Mouse (Mus musculus) erythroblast, embryonic 14.5 days (primary cell): ENCODE results near the gene Zscan22. TPM values are rescaled to one million over a fixed set of nuclear protein-coding genes. Genes with fewer than 3 reads are reported as not detected.
"Not testable (repeated sequence)": the region's sequence is repeated elsewhere in the genome, so short reads cannot be mapped to it uniquely, and the experiment has no call there.

Source experiments
- H3K27me3 ChIP-seq: 2 replicates; pipeline ENCODE4 v1.6.1; 2012; ENCODE audit warnings: inconsistent platforms; ENCODE audit not compliant: control insufficient read depth
- H3K36me3 ChIP-seq: 2 replicates; pipeline ENCODE4 v1.6.1; 2012; ENCODE audit warnings: mild to moderate bottlenecking, inconsistent platforms; ENCODE audit not compliant: control insufficient read depth
- H3K4me1 ChIP-seq: 2 replicates; pipeline ENCODE4 v1.6.1; 2012; ENCODE audit warnings: inconsistent platforms; ENCODE audit not compliant: control insufficient read depth
- H3K4me3 ChIP-seq: replicated peaks from 2 replicates; pipeline ENCODE3; 2012; ENCODE audit warnings: moderate library complexity, mild to moderate bottlenecking, inconsistent platforms
- H3K9me3 ChIP-seq: 2 replicates; pipeline ENCODE4 v1.6.1; 2012; ENCODE audit warnings: low read length, inconsistent platforms, mixed read lengths; ENCODE audit not compliant: control insufficient read depth
- GATA1 ChIP-seq: IDR thresholded peaks from 2 replicates; pipeline ENCODE4 v1.6.1; 2012; ENCODE audit warnings: low read length, inconsistent platforms, mixed read lengths
- TAL1 ChIP-seq: IDR thresholded peaks from 3 replicates; pipeline ENCODE4 v1.6.1; 2012; ENCODE audit warnings: low read length, inconsistent platforms, mixed read lengths
- polyA plus RNA-seq: library from polyadenylated mRNA; stranded (reverse); fragments of >175 nt; gene quantifications from 2 replicates; pipeline ENCODE4 v1.2.3, GENCODE M21; 2012

Gene Zscan22
- polyA plus RNA-seq = 0.04 TPM in 2 replicates

DNA sequence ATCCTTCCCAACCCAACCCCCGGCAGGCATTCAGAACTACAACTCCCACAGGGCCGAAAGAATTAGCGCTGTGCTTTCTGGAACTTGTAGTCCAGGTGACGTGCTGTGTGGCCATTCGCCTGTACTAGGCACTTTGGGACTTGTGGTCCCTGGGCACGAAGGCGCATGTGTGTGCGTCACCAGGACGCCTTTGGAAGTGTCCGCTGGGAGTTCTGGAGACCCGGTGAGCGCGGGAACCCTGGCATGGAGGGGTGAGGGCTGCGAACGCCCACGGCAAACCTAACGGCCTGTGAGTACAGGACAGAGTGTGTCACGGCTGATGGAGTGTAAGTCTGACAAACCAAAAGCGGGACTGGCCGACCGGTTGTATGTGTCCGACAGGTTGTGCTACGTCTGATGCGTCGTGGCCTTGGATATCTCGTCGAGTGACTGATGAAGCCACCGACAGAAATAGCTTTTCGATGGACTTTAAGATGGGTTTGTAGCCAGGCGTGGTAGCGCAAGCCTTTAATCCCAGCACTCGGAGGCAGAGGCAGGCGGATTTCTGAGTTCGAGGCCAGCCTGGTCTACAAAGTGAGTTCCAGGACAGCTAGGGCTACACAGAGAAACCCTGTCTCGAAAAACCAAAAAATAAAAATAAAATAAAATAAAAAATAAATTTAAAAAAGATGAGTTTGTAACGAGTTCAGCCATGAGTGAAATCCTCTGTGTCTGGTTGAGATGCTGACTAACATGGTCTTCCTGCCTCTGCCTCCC, at the start of gene Zscan22:
Gene Zscan22, plus strand, starts transcription at position 161 of the 756 bp plus-strand sequence.
- H3K4me1 ChIP-seq = peaks cover 20% of the 10 kb centered on the region
- peaks cover 10% of the 10 kb centered on the region for H3K36me3 ChIP-seq
- no peak for TF ChIP-seq GATA1
- TF ChIP-seq TAL1 = no peak
- no peaks in the 10 kb centered on the region for H3K9me3 ChIP-seq
- no peaks in the 10 kb centered on the region for H3K27me3 ChIP-seq
- H3K4me3 ChIP-seq = peak within 1 kb of the TSS; percentile 71

DNA sequence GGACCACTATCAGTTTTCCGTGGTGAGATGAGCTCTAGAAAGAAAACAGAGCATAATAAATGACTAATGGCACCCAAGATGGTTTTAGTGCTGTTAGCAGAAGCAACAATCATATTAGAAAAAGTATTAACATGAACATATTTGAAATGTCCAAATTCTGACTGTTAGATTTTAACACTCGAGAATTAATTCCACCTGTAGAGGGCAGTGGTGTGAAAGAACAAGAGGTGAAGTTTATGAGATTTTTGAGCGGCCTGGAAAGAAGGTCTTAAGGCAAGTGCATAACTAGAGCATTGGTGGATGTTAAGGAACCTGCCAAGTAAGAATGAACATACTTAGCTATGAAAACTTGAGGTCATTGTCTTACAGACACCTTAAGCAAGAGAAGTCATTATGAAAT, 23.3 kb upstream of the Zscan22 start:
- Histone ChIP-seq H3K9me3 (peaks cover under 1% of the 10 kb centered on the region), H3K36me3 (no peaks in the 10 kb centered on the region), H3K27me3 (no peaks in the 10 kb centered on the region), H3K4me3 (no peak overlapping the region), H3K4me1 (no peaks in the 10 kb centered on the region)
- TF ChIP-seq TAL1 (no peak), GATA1 (no peak)

DNA sequence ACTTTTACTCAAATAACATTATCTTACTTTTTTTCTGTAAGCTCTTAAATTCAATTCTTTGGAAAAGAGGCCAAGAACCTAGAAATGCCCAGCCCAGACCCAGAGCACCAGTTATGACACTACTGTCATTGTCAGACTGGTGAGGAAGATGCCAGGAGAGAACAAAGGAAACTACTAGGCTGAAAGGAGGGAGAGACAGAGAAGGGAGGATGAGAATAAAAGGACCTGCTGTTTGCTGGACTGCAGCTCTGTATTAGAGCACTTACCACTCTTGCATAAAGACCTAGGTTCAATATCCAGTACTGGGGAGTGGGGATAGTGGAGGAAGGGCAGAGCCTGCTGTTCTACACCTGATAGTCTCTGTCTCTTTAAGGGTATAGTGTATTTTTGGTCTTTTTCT, 17.6 kb upstream of the Zscan22 start:
- no peaks in the 10 kb centered on the region; the same call in 1 of the 2 replicates for H3K36me3 ChIP-seq
- no peak overlapping the region for H3K4me3 ChIP-seq
- peaks cover 16% of the 10 kb centered on the region for H3K4me1 ChIP-seq
- no peaks in the 10 kb centered on the region for H3K9me3 ChIP-seq
- TF ChIP-seq GATA1 (no peak), TAL1 (no peak)
- no peaks in the 10 kb centered on the region for H3K27me3 ChIP-seq

- H3K27me3 ChIP-seq, H3K36me3 ChIP-seq, H3K9me3 ChIP-seq: not testable (repeated sequence)
- peak overlapping the region; percentile 80 for H3K4me3 ChIP-seq
- peaks cover 16% of the 10 kb centered on the region for H3K4me1 ChIP-seq
Measured at GRCm38 (mm10) chr7:12880497-12880896, 17.1 kb upstream of the Zscan22 start.

GRCm38 (mm10) chr7:12880911-12881660, 16.5 kb upstream of the Zscan22 start, which contains the start of gene Zfp128:
Gene Zfp128, plus strand, starts transcription at chr7:12881177.
- Histone ChIP-seq H3K9me3 (no peaks in the 10 kb centered on the region), H3K4me1 (peaks cover 16% of the 10 kb centered on the region), H3K36me3 (peaks cover 3% of the 10 kb centered on the region; the same call in 1 of the 2 replicates), H3K27me3 (no peaks in the 10 kb centered on the region), H3K4me3 (peak within 1 kb of the TSS; percentile 80)
- TF ChIP-seq GATA1 = no peak
- TF ChIP-seq TAL1 = no peak

DNA sequence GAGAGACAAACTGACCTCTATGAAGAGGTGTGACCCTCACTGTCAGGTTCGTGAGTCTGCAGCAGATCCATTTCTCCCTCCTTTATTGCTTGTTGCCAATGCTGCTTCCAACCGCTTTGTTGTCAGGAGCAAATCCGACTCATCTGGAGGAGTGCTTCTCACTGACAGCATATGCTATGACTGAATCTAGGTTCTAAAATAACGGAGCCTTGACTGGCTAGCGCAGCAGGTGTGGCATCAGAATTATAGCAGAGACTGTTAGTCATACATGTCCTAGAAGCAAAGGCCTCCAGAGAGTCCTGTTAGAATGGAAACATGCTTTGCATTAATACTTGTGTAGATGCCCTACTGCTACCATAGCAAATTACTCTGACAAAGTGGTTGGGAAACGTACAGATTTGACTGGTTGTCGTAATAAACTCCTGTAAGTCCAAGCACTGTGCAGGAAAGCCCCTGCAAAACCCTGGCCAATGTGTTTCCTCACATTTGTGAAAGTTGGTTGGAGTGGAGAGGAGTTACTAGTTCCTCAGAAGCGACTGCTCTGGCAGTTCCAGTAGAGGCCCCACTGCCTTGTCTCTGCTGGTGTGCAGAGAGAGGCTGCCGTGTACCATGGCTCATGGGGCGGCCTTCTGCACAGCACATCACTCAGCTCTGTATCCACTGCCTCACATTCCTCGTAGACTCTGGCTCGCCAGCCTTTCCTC, 10.9 kb upstream of the Zscan22 start:
- no peak for TF ChIP-seq GATA1
- no peak for TF ChIP-seq TAL1
- Histone ChIP-seq H3K9me3 (no peaks in the 10 kb centered on the region), H3K4me3 (no peak overlapping the region), H3K36me3 (peaks cover 20% of the 10 kb centered on the region), H3K27me3 (no peaks in the 10 kb centered on the region), H3K4me1 (peaks cover 4% of the 10 kb centered on the region)

DNA sequence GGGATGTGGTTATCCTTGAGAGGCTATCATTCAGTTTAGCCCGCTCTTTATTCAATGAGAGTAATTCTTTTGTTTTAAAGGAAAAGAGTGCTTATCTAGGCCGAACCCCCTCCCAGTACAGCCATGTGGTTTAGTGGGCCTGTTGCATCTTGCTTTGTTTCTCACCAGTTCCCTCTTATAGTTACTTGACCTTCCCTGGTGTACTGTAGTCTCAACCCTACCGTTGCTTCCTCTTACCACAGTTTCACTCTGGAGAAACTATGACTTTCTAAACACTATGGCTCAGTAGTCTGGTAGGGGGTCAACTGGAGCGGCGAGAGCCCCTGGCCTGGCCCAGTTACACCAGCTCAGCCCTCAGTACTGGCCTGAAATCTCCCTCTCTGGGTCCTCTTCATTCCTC, 10.0 kb upstream of the Zscan22 start:
- TF ChIP-seq TAL1 (no peak), GATA1 (no peak)
- Histone ChIP-seq H3K36me3 (peaks cover 20% of the 10 kb centered on the region), H3K27me3 (no peaks in the 10 kb centered on the region), H3K4me1 (no peaks in the 10 kb centered on the region), H3K4me3 (no peak overlapping the region), H3K9me3 (no peaks in the 10 kb centered on the region)

- Histone ChIP-seq H3K9me3 (no peaks in the 10 kb centered on the region), H3K4me3 (no peak overlapping the region), H3K36me3 (peaks cover 17% of the 10 kb centered on the region), H3K4me1 (no peaks in the 10 kb centered on the region), H3K27me3 (no peaks in the 10 kb centered on the region)
- TF ChIP-seq GATA1 (no peak), TAL1 (no peak)
Measured at GRCm38 (mm10) chr7:12890928-12891327, 6.7 kb upstream of the Zscan22 start.

DNA sequence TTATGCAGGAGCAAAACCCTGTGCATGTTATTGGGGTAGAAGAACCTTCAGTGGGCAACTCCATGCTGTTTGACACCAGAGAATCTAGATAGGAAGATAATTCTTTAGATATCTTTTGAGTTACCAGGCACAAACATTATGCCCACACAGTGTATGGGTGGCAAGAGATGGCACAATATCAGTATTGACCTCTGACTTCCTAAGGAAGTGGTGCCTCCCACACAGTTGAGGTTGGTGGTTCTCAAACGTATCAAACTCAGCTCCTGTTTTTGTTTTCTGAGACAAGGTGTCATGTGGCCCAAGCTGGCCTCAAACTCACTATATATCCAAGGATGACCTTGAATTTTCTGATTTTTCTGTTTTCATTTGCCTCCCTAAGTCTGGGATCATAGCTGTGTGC, 6.3 kb upstream of the Zscan22 start:
- peaks cover 16% of the 10 kb centered on the region for H3K36me3 ChIP-seq
- H3K27me3 ChIP-seq = no peaks in the 10 kb centered on the region
- H3K9me3 ChIP-seq = no peaks in the 10 kb centered on the region
- TF ChIP-seq TAL1 (no peak), GATA1 (no peak)
- no peak overlapping the region for H3K4me3 ChIP-seq
- H3K4me1 ChIP-seq = no peaks in the 10 kb centered on the region
